In the genomic region with DNA sequence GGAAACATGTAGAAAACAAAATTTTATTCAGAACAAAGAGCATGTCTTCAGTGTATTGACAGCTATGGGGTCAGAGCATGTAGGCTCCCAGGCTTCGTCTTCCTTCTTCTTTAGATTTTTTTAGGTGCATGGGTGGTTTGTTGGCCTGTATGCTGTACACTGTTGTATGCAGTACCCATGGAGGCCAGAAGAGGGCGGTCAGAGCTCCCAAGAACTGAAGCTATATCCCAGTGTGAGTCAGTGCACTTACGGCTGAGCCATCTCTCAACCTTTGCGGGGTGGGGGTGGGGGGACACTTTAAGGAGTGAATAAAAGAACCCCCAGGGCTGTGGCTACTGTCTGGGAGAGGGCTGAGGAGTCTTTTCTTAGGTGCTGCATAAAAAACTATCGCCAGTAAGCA, we compare ENCODE assay signal across 9 mouse cellular contexts. TPM values are rescaled to one million over a fixed set of nuclear protein-coding genes. Genes with fewer than 3 reads are reported as not detected.
DNase-seq lines count a peak whose midpoint lies in the region; ATAC-seq and TF ChIP-seq lines count a peak whose summit lies in the region.
"Had no signal": no experiment of that assay in that cellular context is flagged by ENCODE, and none has a peak within 500 bp of the region (broad histone marks: within the 10 kb centered on the region; RNA-seq: fewer than 3 reads in every experiment).

No protein-coding gene starts in this region.

- no peak overlapping the region for H3K4me3 ChIP-seq in heart, adult 2 months
- no peak overlapping the region for H3K4me3 ChIP-seq in heart, embryonic 11.5 days (ENCODE audit: low read depth, low read length)
- H3K4me3 ChIP-seq in midbrain, embryonic 12.5 days = no peak overlapping the region
- H3K4me3 ChIP-seq in small intestine, adult 2 months (ENCODE audit: low read depth, low read length) = no peak overlapping the region
- H3K4me3 ChIP-seq: limb, embryonic 15.5 days had no signal

- H3K9ac ChIP-seq in heart, adult 2 months (ENCODE audit: low read depth, low read length) = no peak overlapping the region
- no peak overlapping the region for H3K9ac ChIP-seq in heart, embryonic 11.5 days (ENCODE audit: low read depth, low read length)
- H3K9ac ChIP-seq in midbrain, embryonic 12.5 days (replicated peaks) = no peak overlapping the region
- H3K9ac ChIP-seq: limb, embryonic 15.5 days had no signal

- DNase-seq in heart, adult 2 months = peak; percentile 35 to 52
- DNase-seq in T-cell, adult 2 months (ENCODE audit: low spot score) = peak; percentile 55
- peak; percentile 80 for DNase-seq in embryo, embryonic 10 days (ENCODE audit: low spot score)
- DNase-seq in gastrocnemius, postnatal 36 days = peak; percentile 36 to 44
- peak; percentile 86 to 88 for DNase-seq in layer of hippocampus, postnatal 10 days (ENCODE audit: low spot score in 2 of 2)

- ATAC-seq in heart, embryonic 11.5 days (replicated peaks; ENCODE audit: insufficient number of reproducible peaks, low FRiP score, low TSS enrichment) = no peak
- 0 out of 2 replicates have a peak, but pooled peaks have one; percentile 10 for ATAC-seq in midbrain, embryonic 12.5 days (ENCODE audit: low FRiP score, low read depth)

- H3K9me3 ChIP-seq in heart, embryonic 11.5 days (replicated peaks; ENCODE audit: control insufficient read depth, low read length) = no peaks in the 10 kb centered on the region
- no peaks in the 10 kb centered on the region for H3K9me3 ChIP-seq in midbrain, embryonic 12.5 days
- H3K9me3 ChIP-seq: limb, embryonic 15.5 days had no signal

- TF ChIP-seq POLR2A in heart, adult 2 months (IDR thresholded peaks at IDR 0.05; ENCODE audit: insufficient read depth, low read depth, low read length) = no peak
- TF ChIP-seq POLR2A in small intestine, adult 2 months (IDR thresholded peaks at IDR 0.05; ENCODE audit: low read depth, low read length) = no peak

- no peak for TF ChIP-seq EP300 in heart, adult 2 months (IDR thresholded peaks at IDR 0.05; ENCODE audit: insufficient read depth, low read depth, low read length)

- 36% methylated on average over 5 of the region's 5 CpGs for WGBS in heart, adult 2 months
- WGBS in heart, embryonic 11.5 days (ENCODE audit: insufficient replicate concordance) = 40% methylated on average over 5 of the region's 5 CpGs
- WGBS in midbrain, embryonic 12.5 days = 31% methylated on average over 5 of the region's 5 CpGs
- WGBS in small intestine, adult 2 months = 30% methylated on average over 5 of the region's 5 CpGs

- H3K4me1 ChIP-seq in heart, adult 2 months (ENCODE audit: control insufficient read depth, insufficient read depth, low read length) = no peaks in the 10 kb centered on the region
- H3K4me1 ChIP-seq in heart, embryonic 11.5 days (ENCODE audit: control insufficient read depth, insufficient read depth, low read length) = peaks cover 7% of the 10 kb centered on the region
- H3K4me1 ChIP-seq in midbrain, embryonic 12.5 days = peaks cover 13% of the 10 kb centered on the region
- no peaks in the 10 kb centered on the region for H3K4me1 ChIP-seq in small intestine, adult 2 months (ENCODE audit: control insufficient read depth, insufficient read depth, insufficient read length, low read length)
- H3K4me1 ChIP-seq: limb, embryonic 15.5 days had no signal

- H3K4me2 ChIP-seq in heart, embryonic 11.5 days = no peak overlapping the region
- no peak overlapping the region for H3K4me2 ChIP-seq in midbrain, embryonic 12.5 days (replicated peaks)
- H3K4me2 ChIP-seq: limb, embryonic 15.5 days had no signal

- no peak overlapping the region for H3K27ac ChIP-seq in heart, adult 2 months
- no peak overlapping the region for H3K27ac ChIP-seq in heart, embryonic 11.5 days (ENCODE audit: low read depth, low read length)
- H3K27ac ChIP-seq in midbrain, embryonic 12.5 days (replicated peaks) = no peak overlapping the region
- no peak overlapping the region for H3K27ac ChIP-seq in small intestine, adult 2 months (ENCODE audit: insufficient read depth, low read depth, low read length)
- H3K27ac ChIP-seq: limb, embryonic 15.5 days had no signal

- no peaks in the 10 kb centered on the region for H3K79me2 ChIP-seq in heart, adult 2 months (replicated peaks; ENCODE audit: control insufficient read depth, insufficient read depth, low read length)

- no peaks in the 10 kb centered on the region for H3K27me3 ChIP-seq in heart, adult 2 months (ENCODE audit: control insufficient read depth, insufficient read depth, low read length)
- peaks cover 10% of the 10 kb centered on the region; the same call in 1 of the 2 replicates for H3K27me3 ChIP-seq in heart, embryonic 11.5 days (ENCODE audit: control insufficient read depth, insufficient read depth, low read length)
- peaks cover 3% of the 10 kb centered on the region for H3K27me3 ChIP-seq in midbrain, embryonic 12.5 days
- H3K27me3 ChIP-seq in small intestine, adult 2 months (ENCODE audit: control insufficient read depth, insufficient read depth, low read length) = no peaks in the 10 kb centered on the region
- H3K27me3 ChIP-seq: limb, embryonic 15.5 days had no signal

- intact Hi-C loops in heart, adult 2 months (cut with DNase I) = loop anchor here (2.0 kb wide), 1 partner anchor 44 kb away; no protein-coding TSS in a partner anchor
- intact Hi-C loops in gastrocnemius, postnatal 36 days (cut with DNase I) = loop anchor here (2.0 to 10.0 kb wide), 2 partner anchors 44 to 146 kb away; no protein-coding TSS in a partner anchor

- peak; percentile 72 for TF ChIP-seq CTCF in heart, adult 2 months (IDR thresholded peaks at IDR 0.05)
- TF ChIP-seq CTCF in small intestine, adult 2 months (IDR thresholded peaks at IDR 0.05; ENCODE audit: extremely low read depth, insufficient read length, insufficient replicate concordance, low read depth, low read length) = peak; percentile 74; the same call in 1 of the 2 replicates

- H3K36me3 ChIP-seq in heart, adult 2 months (ENCODE audit: control insufficient read depth, insufficient read depth, low read length) = no peaks in the 10 kb centered on the region
- no peaks in the 10 kb centered on the region for H3K36me3 ChIP-seq in heart, embryonic 11.5 days (ENCODE audit: control insufficient read depth, insufficient read depth, low read length)
- no peaks in the 10 kb centered on the region for H3K36me3 ChIP-seq in midbrain, embryonic 12.5 days
- no peaks in the 10 kb centered on the region for H3K36me3 ChIP-seq in small intestine, adult 2 months (ENCODE audit: control insufficient read depth, insufficient read depth, low read length)
- H3K36me3 ChIP-seq: limb, embryonic 15.5 days had no signal

RNA-seq across cellular contexts. Expression of a gene that starts 30.2 kb away (rescaled TPM):
- total RNA-seq in heart, adult 2 months (2021) = 10 to 100 TPM; 82.3 to 99.7 TPM
- 72.3 and 73.8 TPM in 2 replicates for polyA plus RNA-seq in heart, adult 2 months (2012; rRNA removed)
- polyA plus RNA-seq in heart, embryonic 11.5 days (2014; fragmentation: Nextera tagmentation; extraction: Ambion mirVana) = 23.8 and 28.5 TPM in 2 replicates
- total RNA-seq in gastrocnemius, postnatal 36 days (2021) = 10 to 100 TPM; 56.1 to 56.5 TPM
- 10 to 100 TPM; 65.9 to 91.7 TPM for total RNA-seq in layer of hippocampus, postnatal 10 days (2021)
- polyA plus RNA-seq in midbrain, embryonic 12.5 days (2016; fragmentation: Nextera tagmentation; extraction: Ambion mirVana) = 7.2 and 7.9 TPM in 2 replicates
- polyA plus RNA-seq in small intestine, adult 2 months (2012; rRNA removed) = 16.7 and 23.5 TPM in 2 replicates
